Mouse (Mus musculus): Measurements from ENCODE around the gene Pafah1b2. TPM values are rescaled to one million over a fixed set of nuclear protein-coding genes. Genes with fewer than 3 reads are reported as not detected.

The Pafah1b2 gene
- 220 and 234 TPM in 2 replicates for polyA plus RNA-seq (2016; fragmentation: Nextera tagmentation; extraction: Ambion mirVana)

- peak within 1 kb of the TSS; percentile 88 for H3K27ac ChIP-seq
- no peaks in the 10 kb centered on the region for H3K9me3 ChIP-seq
- H3K4me2 ChIP-seq: peak within 1 kb of the TSS; percentile 86
- peaks cover 47% of the 10 kb centered on the region for H3K4me1 ChIP-seq (replicated peaks)
- WGBS: 4% methylated on average over 34 of the region's 78 CpGs
- ATAC-seq (ENCODE audit: insufficient number of reproducible peaks, insufficient read depth, low FRiP score, low TSS enrichment, low read depth): peak; percentile 68
- H3K9ac ChIP-seq (replicated peaks): peak within 1 kb of the TSS; percentile 97
- H3K27me3 ChIP-seq: no peaks in the 10 kb centered on the region
- no peaks in the 10 kb centered on the region for H3K36me3 ChIP-seq
- H3K4me3 ChIP-seq (replicated peaks): peak within 1 kb of the TSS; percentile 96
Measured at GRCm38 (mm10) chr9:46012091-46013008, at the start of gene Pafah1b2, which contains the start of gene Sik3. Pafah1b2 (minus strand) TSS chr9:46012690. Sik3 (plus strand) TSS chr9:46012820.

- 76% methylated on average over 9 of the region's 9 CpGs for WGBS
- no peaks in the 10 kb centered on the region for H3K9me3 ChIP-seq
- no peak overlapping the region for H3K4me2 ChIP-seq
- no peak overlapping the region for H3K9ac ChIP-seq (replicated peaks)
- H3K27ac ChIP-seq: no peak overlapping the region
- peaks cover 9% of the 10 kb centered on the region for H3K4me1 ChIP-seq (replicated peaks)
- ATAC-seq (ENCODE audit: insufficient number of reproducible peaks, insufficient read depth, low FRiP score, low TSS enrichment, low read depth): no peak
- H3K4me3 ChIP-seq (replicated peaks): no peak overlapping the region
- no peaks in the 10 kb centered on the region for H3K27me3 ChIP-seq
- no peaks in the 10 kb centered on the region for H3K36me3 ChIP-seq
Measured at GRCm38 (mm10) chr9:46061696-46062425, 49.4 kb upstream of the Pafah1b2 start.

GRCm38 (mm10) chr9:46060249-46060648, 47.8 kb upstream of the Pafah1b2 start:
- Histone ChIP-seq H3K27me3 (no peaks in the 10 kb centered on the region), H3K4me3 (replicated peaks) (no peak overlapping the region), H3K4me1 (replicated peaks) (0 out of 2 replicates have a peak, but pooled peaks cover 14% of the 10 kb centered on the region), H3K4me2 (no peak overlapping the region), H3K9me3 (no peaks in the 10 kb centered on the region), H3K36me3 (no peaks in the 10 kb centered on the region), H3K9ac (replicated peaks) (no peak overlapping the region), H3K27ac (no peak overlapping the region)
- ATAC-seq (ENCODE audit: insufficient number of reproducible peaks, insufficient read depth, low FRiP score, low TSS enrichment, low read depth): no peak
- WGBS: 85% methylated on average over 2 of the region's 2 CpGs

GRCm38 (mm10) chr9:46058065-46058464, 45.6 kb upstream of the Pafah1b2 start:
- no peak for ATAC-seq (ENCODE audit: insufficient number of reproducible peaks, insufficient read depth, low FRiP score, low TSS enrichment, low read depth)
- 81% methylated on average over 3 of the region's 3 CpGs for WGBS
- Histone ChIP-seq H3K27ac (no peak overlapping the region), H3K9me3 (no peaks in the 10 kb centered on the region), H3K4me1 (replicated peaks) (peaks cover 24% of the 10 kb centered on the region), H3K4me3 (replicated peaks) (no peak overlapping the region), H3K36me3 (no peaks in the 10 kb centered on the region), H3K27me3 (no peaks in the 10 kb centered on the region), H3K9ac (replicated peaks) (no peak overlapping the region), H3K4me2 (no peak overlapping the region)

- H3K36me3 ChIP-seq: peaks cover 3% of the 10 kb centered on the region; the same call in 1 of the 2 replicates
- H3K27me3 ChIP-seq: no peaks in the 10 kb centered on the region
- no peaks in the 10 kb centered on the region for H3K9me3 ChIP-seq
- H3K4me3 ChIP-seq (replicated peaks): no peak overlapping the region
- H3K4me1 ChIP-seq (replicated peaks): peaks cover 33% of the 10 kb centered on the region
- H3K4me2 ChIP-seq: no peak overlapping the region
- 89% methylated on average over 9 of the region's 9 CpGs for WGBS
- ATAC-seq (ENCODE audit: insufficient number of reproducible peaks, insufficient read depth, low FRiP score, low TSS enrichment, low read depth): no peak
- H3K9ac ChIP-seq (replicated peaks): no peak overlapping the region
- no peak overlapping the region for H3K27ac ChIP-seq
Measured at GRCm38 (mm10) chr9:46053014-46053666, 40.6 kb upstream of the Pafah1b2 start.

- Histone ChIP-seq H3K4me2 (no peak overlapping the region), H3K27me3 (no peaks in the 10 kb centered on the region), H3K9me3 (no peaks in the 10 kb centered on the region), H3K27ac (no peak overlapping the region), H3K36me3 (peaks cover 3% of the 10 kb centered on the region; the same call in 1 of the 2 replicates), H3K4me3 (replicated peaks) (no peak overlapping the region), H3K4me1 (replicated peaks) (peaks cover 25% of the 10 kb centered on the region), H3K9ac (replicated peaks) (no peak overlapping the region; the same call in 1 of the 2 replicates)
- WGBS: 70% methylated on average over 8 of the region's 8 CpGs
- ATAC-seq (ENCODE audit: insufficient number of reproducible peaks, insufficient read depth, low FRiP score, low TSS enrichment, low read depth): no peak
Measured at GRCm38 (mm10) chr9:46050203-46050602, 37.7 kb upstream of the Pafah1b2 start.

GRCm38 (mm10) chr9:46049525-46049924, 37.0 kb upstream of the Pafah1b2 start:
- Histone ChIP-seq H3K27ac (no peak overlapping the region), H3K9ac (replicated peaks) (no peak overlapping the region), H3K4me2 (no peak overlapping the region), H3K36me3 (peaks cover 3% of the 10 kb centered on the region; the same call in 1 of the 2 replicates), H3K27me3 (no peaks in the 10 kb centered on the region), H3K4me1 (replicated peaks) (peaks cover 20% of the 10 kb centered on the region), H3K9me3 (no peaks in the 10 kb centered on the region), H3K4me3 (replicated peaks) (no peak overlapping the region)
- ATAC-seq (ENCODE audit: insufficient number of reproducible peaks, insufficient read depth, low FRiP score, low TSS enrichment, low read depth): no peak
- WGBS: 47% methylated on average over 7 of the region's 7 CpGs

GRCm38 (mm10) chr9:46046724-46047517, 34.4 kb upstream of the Pafah1b2 start:
- H3K4me1 ChIP-seq (replicated peaks): peaks cover 15% of the 10 kb centered on the region
- ATAC-seq (ENCODE audit: insufficient number of reproducible peaks, insufficient read depth, low FRiP score, low TSS enrichment, low read depth): no peak
- no peaks in the 10 kb centered on the region for H3K36me3 ChIP-seq
- H3K27me3 ChIP-seq: no peaks in the 10 kb centered on the region
- no peaks in the 10 kb centered on the region for H3K9me3 ChIP-seq
- WGBS: 84% methylated on average over 11 of the region's 11 CpGs
- no peak overlapping the region for H3K27ac ChIP-seq
- H3K4me3 ChIP-seq (replicated peaks): no peak overlapping the region
- H3K4me2 ChIP-seq: no peak overlapping the region
- no peak overlapping the region for H3K9ac ChIP-seq (replicated peaks)

- no peak overlapping the region for H3K27ac ChIP-seq
- no peak overlapping the region for H3K4me3 ChIP-seq (replicated peaks)
- no peaks in the 10 kb centered on the region for H3K27me3 ChIP-seq
- no peak overlapping the region for H3K4me2 ChIP-seq
- peaks cover 9% of the 10 kb centered on the region; the same call in 1 of the 2 replicates for H3K36me3 ChIP-seq
- 92% methylated on average over 8 of the region's 8 CpGs for WGBS
- no peak for ATAC-seq (ENCODE audit: insufficient number of reproducible peaks, insufficient read depth, low FRiP score, low TSS enrichment, low read depth)
- no peaks in the 10 kb centered on the region for H3K9me3 ChIP-seq
- H3K4me1 ChIP-seq (replicated peaks): no peaks in the 10 kb centered on the region
- no peak overlapping the region for H3K9ac ChIP-seq (replicated peaks)
Measured at GRCm38 (mm10) chr9:46043626-46044025, 31.1 kb upstream of the Pafah1b2 start.

- 88% methylated on average over 3 of the region's 3 CpGs for WGBS
- ATAC-seq (ENCODE audit: insufficient number of reproducible peaks, insufficient read depth, low FRiP score, low TSS enrichment, low read depth): no peak
- H3K9me3 ChIP-seq: no peaks in the 10 kb centered on the region
Measured at GRCm38 (mm10) chr9:46042387-46042786, 29.9 kb upstream of the Pafah1b2 start.

More at GRCm38 (mm10) chr9:46042387-46042786, 29.9 kb upstream of the Pafah1b2 start:
- Histone ChIP-seq H3K27ac (no peak overlapping the region), H3K4me3 (replicated peaks) (no peak overlapping the region), H3K4me2 (no peak overlapping the region), H3K36me3 (peaks cover 9% of the 10 kb centered on the region; the same call in 1 of the 2 replicates), H3K4me1 (replicated peaks) (no peaks in the 10 kb centered on the region), H3K27me3 (no peaks in the 10 kb centered on the region), H3K9ac (replicated peaks) (no peak overlapping the region)
